Mouse (Mus musculus) ovary, postnatal 36 days (tissue): ENCODE results near the gene 1700011L22Rik.

ENCODE experiments used
- DNase-seq: peaks from one replicate; pipeline ENCODE4 v3.0.0; 2022; ENCODE audit warnings: low spot score, mixed read lengths

1700011L22Rik gene

DNA sequence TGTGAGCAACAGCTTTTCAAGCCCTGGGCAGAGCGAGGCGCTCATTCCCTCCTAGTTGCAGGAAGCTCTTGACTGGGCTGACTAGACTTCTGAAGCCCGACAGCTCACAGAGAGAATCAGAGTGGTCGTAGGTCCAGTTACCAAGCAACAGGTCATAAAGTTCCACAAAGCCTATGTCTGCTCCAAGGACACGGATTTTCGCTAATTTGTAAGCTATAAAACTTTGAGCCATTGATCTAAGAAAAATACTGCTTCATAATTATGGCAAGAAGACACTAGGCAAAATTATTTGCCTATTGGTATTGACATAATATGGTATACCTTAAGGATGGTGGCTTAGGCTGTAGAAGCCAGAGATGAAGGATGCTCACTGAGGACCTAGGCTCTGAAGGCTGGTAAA, at the start of gene 1700011L22Rik:
Gene 1700011L22Rik, minus strand, starts transcription at position 101 of the 400 bp plus-strand sequence.
- no peak for DNase-seq

DNA sequence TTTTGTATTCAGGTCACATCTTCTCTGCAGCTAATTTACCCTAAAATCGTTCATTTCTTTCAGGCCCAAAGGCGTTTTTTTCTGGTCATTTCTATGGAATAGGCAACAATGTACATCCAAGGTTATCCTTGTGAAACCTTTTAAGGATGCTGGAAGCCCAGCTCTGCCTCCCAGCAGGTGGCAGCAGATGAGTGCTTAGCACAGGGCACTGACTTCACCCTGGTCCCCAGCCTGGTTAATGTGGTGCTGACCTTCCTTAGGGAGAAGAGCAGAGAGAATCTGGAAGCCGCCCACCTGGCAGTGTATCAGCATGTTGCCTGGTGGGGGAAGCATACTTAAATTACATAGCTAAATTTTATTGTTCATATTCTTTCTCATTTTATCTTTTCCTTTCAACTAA, 49.4 kb upstream of the 1700011L22Rik start:
- DNase-seq: peak; percentile 68

GRCm38 (mm10) chr8:79295276-79296105, 47.1 kb upstream of the 1700011L22Rik start:
- DNase-seq: no peak

- peak; percentile 99 for DNase-seq
These were observed 46.4 kb upstream of the 1700011L22Rik start, which contains the start of gene Mmaa for GRCm38 (mm10) chr8:79294610-79295275. Gene Mmaa (minus strand): TSS chr8:79294937.

DNA sequence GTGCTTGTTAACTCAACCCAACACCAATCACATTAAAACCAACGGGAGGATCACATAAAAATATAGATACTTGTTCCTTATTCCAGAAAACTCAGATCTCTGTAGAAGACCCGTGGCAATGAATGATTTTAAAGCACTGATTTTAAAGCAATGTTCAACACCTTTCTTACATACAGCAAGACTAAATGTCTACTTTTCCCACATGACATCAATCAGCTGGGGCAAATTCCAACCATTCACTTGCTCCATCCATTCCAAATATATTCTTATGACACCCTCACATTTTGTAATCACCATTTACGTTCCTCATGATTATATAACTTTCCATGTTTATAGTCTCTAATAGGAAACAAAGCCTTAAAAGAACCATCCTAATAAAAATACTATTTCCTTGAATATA, 45.5 kb upstream of the 1700011L22Rik start:
- no peak for DNase-seq

DNA sequence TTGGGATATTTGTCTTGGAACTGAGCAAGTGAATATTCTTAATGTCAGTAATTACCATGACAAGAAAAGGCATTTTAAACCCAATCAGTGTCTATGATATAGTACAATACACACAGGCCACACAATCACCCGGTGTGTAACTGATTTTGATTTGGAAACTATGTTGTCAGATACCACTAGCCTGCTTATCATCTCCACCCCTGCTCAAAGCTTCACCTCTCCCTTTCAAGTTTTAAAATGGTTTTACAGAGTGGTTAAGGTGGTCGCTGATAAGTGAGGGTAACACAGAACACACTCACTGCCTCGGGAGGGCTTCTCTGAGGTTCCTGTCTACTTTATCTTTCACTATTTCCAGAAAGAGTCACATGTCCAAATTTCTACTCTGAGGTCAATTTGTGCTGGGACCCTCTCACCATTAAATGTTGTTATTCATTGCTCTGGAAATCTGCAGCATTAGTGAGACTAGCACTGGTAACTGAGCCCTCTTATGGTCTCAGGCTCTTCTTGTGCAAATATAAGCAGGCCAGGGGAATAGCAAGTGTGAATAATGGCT, 44.4 kb upstream of the 1700011L22Rik start:
- DNase-seq: no peak

- no peak for DNase-seq
These were observed 41.2 kb upstream of the 1700011L22Rik start for GRCm38 (mm10) chr8:79289592-79289991.

DNA sequence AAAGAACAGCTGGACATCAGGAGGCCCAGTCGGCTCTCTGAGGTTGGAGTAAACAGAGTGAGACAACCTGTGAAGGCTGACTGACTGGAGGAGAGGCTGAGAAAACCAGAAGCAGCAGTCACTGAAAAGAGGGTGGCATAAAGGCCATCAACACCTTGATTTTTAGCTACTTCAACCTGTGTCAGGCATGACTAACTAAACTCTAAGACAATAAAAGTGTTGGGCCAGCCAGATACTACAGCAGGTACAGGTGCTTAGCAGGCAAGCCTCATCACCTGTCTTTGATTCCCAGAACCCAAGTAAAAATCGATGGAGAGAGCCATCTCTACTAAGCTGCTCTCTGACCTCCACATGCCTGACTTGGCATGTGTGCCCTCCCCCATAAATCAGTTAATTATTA, 40.3 kb upstream of the 1700011L22Rik start:
- DNase-seq: no peak

- no peak for DNase-seq
These were observed 39.9 kb upstream of the 1700011L22Rik start for GRCm38 (mm10) chr8:79288250-79288649.

DNA sequence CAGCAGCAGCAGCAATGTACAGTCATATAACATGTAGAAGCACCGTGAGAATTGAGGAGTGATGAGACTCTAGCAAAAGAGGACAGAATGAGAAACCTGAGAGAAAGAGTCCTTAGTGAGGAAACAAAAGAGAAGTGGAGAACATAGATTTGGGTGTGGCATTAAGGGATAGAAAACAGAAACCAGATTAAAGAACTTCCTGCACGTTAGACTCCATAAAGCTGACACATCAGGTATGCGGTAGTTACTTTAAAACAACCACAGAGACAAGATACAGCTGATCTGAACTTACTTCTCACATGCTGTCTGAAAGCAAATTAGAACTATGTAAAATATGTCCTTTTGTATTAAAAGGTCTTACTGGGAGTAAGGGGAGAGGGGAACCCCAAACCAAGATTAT, 38.1 kb upstream of the 1700011L22Rik start:
- no peak for DNase-seq

DNA sequence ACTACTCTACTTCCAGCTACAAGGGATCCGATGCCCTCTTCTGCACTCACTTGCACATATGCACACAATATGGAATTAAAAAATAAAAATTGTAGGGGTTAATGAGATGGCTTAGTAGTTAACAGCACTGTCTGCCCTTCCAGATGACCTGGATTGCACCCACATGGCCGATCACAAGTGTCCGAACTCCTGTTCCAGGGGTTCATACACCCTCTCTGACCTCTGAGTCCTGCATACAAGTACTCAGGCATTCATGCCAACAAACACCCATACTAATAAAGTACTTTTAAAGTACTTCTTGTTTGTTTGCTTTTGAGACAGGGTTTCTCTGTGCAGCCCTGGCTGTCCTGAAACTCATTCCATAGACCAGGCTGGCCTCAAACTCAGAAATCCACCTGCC, 36.3 kb upstream of the 1700011L22Rik start:
- DNase-seq: no peak

GRCm38 (mm10) chr8:79281376-79281890, 33.1 kb upstream of the 1700011L22Rik start:
- DNase-seq: no peak

GRCm38 (mm10) chr8:79277264-79277870, 29.0 kb upstream of the 1700011L22Rik start:
- DNase-seq: no peak

GRCm38 (mm10) chr8:79274940-79275339, 26.6 kb upstream of the 1700011L22Rik start:
- no peak for DNase-seq

- no peak for DNase-seq
These were observed 25.4 kb upstream of the 1700011L22Rik start for GRCm38 (mm10) chr8:79273776-79274175.

- no peak for DNase-seq
These were observed 24.3 kb upstream of the 1700011L22Rik start for GRCm38 (mm10) chr8:79272676-79273075.

- DNase-seq: no peak
These were observed 20.6 kb upstream of the 1700011L22Rik start for GRCm38 (mm10) chr8:79268921-79269320.

DNA sequence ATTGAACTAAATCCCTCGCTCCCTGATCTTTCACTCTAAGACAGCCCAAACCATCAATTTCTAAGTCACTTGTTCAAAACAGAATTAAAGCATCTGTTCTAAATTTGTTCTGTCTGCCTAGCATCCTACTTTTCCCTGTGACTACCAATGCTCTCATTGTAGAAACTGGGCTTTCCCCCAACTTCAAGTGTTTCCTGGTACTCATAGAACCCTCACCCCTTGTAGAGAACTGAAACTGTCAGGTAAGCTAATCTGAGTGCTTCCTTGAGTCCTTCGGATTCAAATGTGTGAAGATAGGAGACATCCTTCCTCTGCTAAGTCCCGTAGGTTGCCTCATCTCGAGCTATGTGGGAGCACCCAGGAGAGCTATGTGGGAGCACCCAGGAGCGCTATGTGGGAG, 13.6 kb upstream of the 1700011L22Rik start:
- no peak for DNase-seq

GRCm38 (mm10) chr8:79256076-79256705, 7.8 kb upstream of the 1700011L22Rik start:
- DNase-seq: no peak

- no peak for DNase-seq
These were observed 5.4 kb upstream of the 1700011L22Rik start for GRCm38 (mm10) chr8:79253742-79254141.

DNA sequence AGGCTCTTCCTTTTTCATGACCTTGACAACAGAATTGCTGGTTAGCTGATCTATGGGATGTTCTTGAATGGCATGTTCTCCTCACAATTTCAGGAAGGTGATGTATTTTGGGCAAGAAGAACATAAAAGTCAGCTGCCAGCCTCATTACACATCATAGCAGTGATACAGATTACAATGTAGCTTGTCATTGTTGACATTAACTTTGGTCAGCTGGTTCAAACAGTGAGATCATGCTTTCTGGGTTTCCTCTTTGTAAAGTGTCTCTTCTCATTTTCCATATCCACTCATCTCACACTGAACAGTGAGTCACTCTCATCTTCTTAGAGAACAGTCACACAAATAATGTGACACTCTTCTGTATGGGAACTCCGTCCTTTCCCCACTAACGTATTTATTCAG, 4.9 kb downstream of the 1700011L22Rik start:
- no peak for DNase-seq

DNA sequence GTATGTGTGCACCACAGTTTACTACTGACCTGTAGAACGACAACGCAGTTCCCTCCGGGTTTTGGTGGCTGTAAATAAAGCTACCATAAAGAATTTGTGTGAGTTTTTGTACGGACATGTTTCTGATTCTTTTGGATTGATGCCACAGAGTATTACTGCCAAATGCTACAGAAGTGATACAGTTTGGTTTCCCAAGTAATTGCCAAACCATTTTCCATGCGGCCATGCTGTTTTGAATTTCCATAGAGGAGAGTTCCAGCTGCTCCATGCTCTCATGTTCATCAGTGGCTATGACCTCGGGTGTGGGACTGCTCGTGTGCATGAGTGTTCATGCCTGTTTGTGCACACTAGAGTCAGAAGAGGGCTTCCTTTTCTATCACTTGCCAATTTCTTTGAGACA, 8.4 kb downstream of the 1700011L22Rik start:
- DNase-seq: no peak
